Mouse (Mus musculus) left cerebral cortex, adult 11 months (tissue): ENCODE measurements around the gene F830045P16Rik.
"Not testable (repeated sequence)": the region's sequence is repeated elsewhere in the genome, so short reads cannot be mapped to it uniquely, and the experiment has no call there.

ENCODE experiments used
- DNase-seq: peaks from one replicate; pipeline ENCODE4 v3.0.0; 2022; ENCODE audit warnings: low spot score

F830045P16Rik gene

DNA sequence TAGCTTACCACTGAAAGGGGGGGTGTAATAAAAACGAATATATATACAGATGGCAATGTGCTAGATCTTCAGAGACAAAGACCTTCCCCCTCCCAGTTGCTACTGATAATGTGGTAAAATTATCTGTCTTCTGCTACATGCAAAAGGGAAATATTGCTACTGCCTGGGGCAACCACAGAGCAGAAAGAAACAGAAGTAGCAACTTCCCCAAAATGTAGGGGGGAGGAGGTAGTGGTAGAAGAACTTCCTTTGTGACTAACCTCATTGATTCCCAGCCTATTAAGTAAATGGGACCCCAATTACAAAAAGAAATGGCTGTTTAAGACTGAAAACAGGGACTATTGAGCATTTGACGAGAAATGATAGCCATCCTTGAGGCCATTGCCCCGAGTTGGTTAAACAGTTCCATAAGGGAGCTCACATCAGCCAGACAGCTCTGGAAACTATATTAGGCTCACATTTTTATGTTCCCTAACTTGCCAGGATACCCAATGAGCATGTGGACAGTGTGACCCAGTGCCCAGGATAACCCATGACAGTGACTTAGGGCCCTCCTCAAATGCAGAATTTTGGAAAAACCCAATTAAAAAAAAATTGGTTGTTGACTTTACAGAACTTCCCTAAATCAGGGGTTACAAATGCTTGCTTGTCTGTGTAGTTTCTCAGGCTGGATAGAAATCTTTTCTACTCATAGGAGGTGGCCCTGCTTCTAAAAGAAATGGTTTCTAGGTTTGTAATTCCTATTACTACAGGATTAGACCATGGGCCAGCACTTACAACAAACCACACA is 46.7 kb downstream of the F830045P16Rik start:
- no peak for DNase-seq

DNA sequence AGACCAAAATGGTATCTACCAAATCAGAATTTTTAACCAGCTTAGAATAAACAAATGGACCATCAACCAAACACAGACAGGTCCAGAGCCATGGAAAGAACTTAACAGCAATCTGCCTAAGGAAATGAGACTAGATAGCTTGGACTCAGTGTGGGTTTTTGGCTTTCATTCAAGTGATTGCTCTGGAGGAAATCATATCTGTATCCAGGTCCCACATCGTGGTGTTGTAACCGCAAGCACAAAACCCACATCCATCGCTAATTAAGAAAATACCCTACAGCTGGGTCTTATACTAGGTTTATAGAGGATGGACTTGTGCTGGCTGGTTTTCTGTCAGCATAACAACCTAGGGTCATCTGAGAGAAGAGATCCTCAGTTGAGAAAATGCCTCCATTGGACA is 53.3 kb downstream of the F830045P16Rik start:
- DNase-seq, result no peak

DNA sequence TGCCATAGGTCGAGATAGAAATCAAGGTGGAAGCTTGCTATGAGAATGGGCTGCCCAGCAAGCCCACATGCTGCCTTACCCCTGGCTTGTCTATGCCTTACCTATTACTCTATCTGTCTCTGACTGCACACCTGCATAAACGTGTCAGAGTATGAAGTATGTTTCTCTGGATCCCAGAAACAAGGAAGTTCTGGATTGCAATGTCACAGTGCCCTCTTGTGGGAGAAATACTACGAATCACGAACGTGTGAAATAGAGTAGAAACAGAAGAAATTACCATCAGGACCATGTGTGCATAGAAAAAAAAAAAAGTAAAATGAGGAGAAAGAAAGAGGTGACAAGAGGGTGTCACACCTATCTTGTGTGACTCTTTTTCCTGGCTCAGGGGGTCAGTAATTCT is 64.5 kb downstream of the F830045P16Rik start:
- no peak for DNase-seq

DNA sequence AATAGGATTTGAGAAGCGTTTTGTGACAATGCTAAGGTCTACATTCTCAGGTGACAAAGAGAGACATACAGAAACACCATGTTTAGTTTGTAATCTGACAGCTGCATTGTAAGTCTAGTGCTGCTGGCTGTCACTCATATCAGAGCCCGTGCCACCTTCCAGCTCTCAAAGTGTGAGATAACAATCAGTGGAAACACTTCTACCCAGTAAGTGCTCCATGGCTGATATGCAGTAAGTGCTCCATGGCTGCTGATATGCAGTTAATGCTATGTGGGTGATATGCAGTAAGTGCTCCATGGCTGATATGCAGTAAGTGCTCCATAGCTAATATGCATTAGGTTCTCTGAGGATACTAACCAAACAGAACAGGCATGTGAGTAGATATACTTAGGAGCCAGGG is 65.6 kb downstream of the F830045P16Rik start:
- DNase-seq, result no peak

DNA sequence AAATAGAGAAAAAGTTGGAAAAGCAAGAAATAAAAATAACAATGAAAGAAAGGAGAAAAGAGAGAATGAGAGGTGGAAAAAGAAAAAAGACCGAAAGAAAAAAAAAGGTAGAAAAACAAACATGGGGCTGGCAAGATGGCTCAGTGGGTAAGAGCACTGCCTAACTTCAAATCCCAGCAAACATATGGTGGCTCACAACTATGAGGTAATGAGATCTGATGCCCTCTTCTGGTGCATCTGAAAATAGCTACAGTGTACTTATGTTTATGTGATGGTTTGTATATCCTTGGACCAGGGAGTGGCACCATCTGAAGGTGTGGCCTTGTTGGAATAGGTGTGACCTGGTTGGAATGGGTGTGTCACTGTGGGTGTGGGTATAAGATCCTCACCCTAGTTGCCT is 97.6 kb downstream of the F830045P16Rik start:
- not testable (repeated sequence) for DNase-seq

DNA sequence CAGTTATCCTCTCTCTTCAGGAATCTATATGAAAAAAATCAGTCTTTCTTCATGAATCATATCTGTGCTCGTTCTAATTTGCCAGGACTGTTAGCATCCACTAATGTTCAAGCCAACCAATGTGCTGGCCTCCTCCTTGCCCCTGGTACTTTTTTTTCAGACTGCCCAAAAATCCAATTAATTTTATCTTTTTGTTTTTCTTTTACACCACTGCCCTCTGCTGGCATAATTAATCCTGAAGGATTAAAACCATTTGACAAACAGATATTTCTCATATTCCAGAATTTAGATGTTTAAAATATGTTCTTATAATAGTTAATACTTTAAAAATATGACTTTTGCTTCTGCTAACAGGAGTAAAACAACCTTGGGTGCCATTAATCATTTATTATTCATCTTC is 101.2 kb downstream of the F830045P16Rik start:
- no peak for DNase-seq

DNA sequence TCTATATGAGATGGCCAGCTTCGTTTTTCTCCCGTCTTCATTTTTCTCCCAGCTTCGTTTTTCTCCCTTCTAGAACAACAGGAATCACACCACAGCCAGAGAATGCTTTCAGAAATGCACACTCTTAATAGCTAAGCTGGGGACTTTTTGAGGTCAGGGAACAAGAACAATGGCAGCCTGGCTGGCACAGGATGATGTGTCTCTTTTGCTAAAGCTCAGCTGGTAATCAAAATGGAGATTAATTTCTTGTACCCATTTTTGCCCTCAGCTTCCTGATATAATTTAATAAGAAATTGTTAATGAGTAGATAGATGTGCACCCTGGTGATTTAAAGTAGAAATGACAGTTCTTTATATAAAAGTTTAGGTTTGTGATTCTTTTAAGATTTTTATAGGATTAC is 112.7 kb downstream of the F830045P16Rik start:
- no peak for DNase-seq

DNA sequence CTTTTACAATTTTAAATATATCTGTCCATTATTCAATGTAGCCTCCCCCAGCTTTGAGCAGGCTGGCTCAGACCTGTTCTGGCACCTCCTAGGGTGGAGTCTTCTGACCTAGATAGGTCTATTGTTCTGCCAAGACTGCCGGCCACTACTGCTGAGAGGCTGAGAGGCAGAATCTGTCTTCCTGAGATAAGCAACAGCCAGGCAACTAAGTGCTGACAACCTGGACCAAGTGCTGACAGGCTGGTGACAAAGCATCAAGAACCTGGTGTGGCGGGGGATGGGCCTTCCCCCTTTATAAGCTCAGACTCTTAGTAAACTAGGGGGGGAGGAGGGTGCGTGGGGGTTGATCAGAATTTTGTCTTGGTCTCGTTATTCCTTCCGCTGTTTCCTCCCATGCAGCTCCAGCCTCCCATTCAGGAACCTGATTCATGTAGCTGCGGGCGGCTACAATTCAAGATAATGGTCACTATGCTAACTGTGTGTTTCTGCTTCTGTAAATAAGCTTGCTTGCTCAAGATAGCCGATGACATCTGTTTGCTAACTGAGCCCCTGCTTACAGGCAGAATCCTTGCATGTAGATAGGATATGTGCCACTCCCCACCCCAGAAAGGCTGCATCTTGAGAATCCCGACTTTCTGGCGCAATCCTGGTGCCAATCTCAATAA is 115.4 kb downstream of the F830045P16Rik start:
- DNase-seq, result no peak

DNA sequence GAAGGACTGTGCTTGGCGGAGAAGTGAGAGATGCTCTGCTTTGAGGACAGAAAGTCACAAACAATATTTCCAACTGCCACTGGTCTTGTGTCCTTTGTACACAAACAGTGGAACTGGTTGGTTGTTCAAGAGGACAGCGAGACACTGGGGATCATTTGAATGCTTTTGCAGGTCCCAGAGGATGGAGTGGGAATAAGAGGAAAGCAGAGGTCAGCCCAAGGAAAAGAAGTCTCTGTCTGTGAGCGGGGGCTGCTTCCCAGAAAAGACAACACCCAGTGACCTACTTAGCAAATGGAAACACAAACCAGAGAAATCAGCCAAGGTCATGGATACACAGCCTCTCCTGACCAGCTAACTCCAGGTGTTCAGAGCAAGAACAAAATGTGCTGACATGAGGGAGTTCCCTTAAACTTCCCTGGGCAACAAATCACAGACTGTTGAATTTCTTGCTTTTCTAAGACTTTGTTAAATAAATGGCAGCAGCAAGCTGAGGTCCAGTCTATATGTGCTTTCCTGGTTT is 117.0 kb downstream of the F830045P16Rik start:
- no peak for DNase-seq

DNA sequence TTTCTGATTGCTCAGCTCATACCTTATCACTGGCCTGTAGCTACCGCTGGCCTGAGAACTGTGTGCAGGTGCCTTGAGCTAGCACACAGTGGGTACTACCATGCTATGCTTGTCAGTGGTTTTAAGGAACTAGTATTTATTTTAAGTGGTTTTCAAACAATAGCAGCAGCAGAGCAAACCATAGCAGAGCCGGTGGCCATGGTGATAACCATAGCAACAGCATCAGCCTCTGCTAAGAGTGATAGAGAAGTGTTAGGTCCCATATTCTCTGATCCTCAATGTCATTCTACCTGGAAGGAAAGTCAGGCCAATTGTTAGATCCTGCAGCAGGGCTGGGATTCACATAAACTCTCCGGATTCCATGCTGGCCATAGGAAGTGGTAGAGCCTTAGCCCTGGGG is 121.8 kb downstream of the F830045P16Rik start:
- no peak for DNase-seq

DNA sequence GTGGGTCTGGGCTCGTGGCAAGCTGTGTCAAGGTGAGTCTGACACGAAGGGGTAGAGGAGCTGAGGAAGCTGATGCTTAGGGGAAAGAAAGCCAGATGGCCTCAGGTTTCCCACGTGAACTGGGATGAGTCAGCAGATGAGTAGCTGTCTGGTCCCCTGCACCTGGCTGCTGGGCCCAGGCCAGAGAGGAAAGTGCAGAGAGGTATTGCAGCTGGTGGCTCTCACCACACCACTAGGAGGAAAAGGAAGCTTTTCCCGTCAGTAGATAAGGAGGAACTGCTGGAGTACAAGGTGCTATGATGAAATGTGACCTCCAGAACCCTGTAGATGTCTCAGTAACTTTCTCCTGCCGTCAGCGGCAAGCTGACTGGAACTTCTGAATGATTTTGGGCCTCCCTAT is 122.9 kb downstream of the F830045P16Rik start:
- DNase-seq, result no peak

DNA sequence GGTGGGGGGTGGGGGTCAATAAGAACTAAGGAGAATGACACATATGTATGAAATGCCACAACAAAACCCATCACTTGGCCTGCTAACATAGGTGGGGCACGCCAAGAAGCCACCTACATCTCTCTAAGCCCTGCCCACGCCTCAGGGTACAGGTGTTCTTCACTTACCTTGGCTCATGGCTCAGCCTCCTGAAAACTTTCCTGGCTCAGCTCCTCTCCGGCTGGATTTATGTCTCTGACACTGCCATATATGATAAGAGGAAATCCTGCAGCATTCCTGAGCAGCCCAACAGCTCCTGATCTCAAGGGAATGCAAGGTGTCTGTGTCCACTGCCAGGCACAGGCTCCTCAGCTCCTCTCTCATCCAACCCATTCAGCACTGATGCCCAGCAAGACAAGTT is 124.8 kb downstream of the F830045P16Rik start:
- no peak for DNase-seq

DNA sequence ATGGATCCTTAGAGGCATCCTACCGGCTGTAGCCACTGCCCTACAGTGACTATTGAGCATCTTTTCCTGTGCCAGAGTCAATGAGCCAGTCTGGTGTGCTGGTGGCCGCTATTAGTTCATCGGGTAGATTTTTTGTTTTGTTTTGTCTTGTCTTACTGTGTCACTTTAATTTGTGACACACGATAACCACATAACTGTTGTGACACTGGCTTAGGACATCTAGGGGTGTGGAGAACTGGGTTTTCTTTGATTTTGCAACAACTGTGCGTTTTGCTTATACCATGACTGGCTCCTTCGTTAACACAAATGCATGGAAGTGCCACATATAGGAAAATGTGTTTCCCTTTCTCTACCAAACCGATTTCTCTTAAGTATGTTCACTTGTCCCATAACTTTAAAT is 126.1 kb downstream of the F830045P16Rik start:
- DNase-seq, result no peak

DNA sequence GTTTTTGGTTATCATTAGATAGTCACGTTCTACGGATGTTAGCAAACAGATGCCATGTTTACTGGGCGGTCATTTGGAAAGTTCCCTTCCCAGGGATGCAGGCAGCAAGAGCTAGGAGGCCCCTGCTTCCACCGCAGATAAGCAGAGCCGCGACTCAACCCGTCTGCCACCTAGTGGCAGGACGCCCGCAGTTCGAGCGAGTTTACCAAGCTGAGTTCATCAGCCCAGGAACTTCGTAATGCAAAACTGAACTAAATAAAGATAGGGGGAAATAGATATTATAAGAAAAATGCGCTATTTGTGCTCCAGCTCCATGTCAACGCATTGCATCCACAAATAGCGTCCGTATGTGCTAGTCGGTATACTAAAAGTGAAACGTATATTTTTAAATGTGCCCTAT is 127.9 kb downstream of the F830045P16Rik start:
- peak; percentile 66 for DNase-seq
